Mouse (Mus musculus) cerebellum, adult 8-10 months (tissue): ENCODE measurements at regions not wholly inside any gene's neighbourhood (a gene's known extent, or its start where the extent isn't known, plus 50 kb on each side); places are given as distances from the start of the nearest gene placed in this dataset.

ENCODE experiments used
- DNase-seq: peaks from one replicate; pipeline ENCODE4 v3.0.0; 2022

GRCm38 (mm10) chr3:157699961-157700360, 133.3 kb downstream of the Ptger3 start:
- no peak for DNase-seq

- DNase-seq, result no peak
Measured at GRCm38 (mm10) chr3:157698529-157698928, 131.8 kb downstream of the Ptger3 start.

- DNase-seq, result no peak
Measured at GRCm38 (mm10) chr3:157695128-157696075, 128.7 kb downstream of the Ptger3 start.
